In genomic region chr6:48430748-48431147, GRCm38 (mm10) we compare ENCODE assay signal across 25 mouse cellular contexts. TPM values are rescaled to one million over a fixed set of nuclear protein-coding genes. Genes with fewer than 3 reads are reported as not detected.
DNase-seq lines count a peak whose midpoint lies in the region; ATAC-seq and TF ChIP-seq lines count a peak whose summit lies in the region.
"Had no signal": no experiment of that assay in that cellular context is flagged by ENCODE, and none has a peak within 500 bp of the region (broad histone marks: within the 10 kb centered on the region; RNA-seq: fewer than 3 reads in every experiment).

No protein-coding gene starts in this region.

- WGBS in cerebellum, adult 2 months = 26% methylated on average over 5 of the region's 5 CpGs

- no peaks in the 10 kb centered on the region for H3K27me3 ChIP-seq in cerebellum, adult 2 months (ENCODE audit: control insufficient read depth, insufficient read depth, low read length)
- H3K27me3 ChIP-seq: CH12.LX, Patski had no signal

- TF ChIP-seq POLR2A in cerebellum, adult 2 months (IDR thresholded peaks at IDR 0.05; ENCODE audit: borderline replicate concordance, insufficient read depth, low read length) = no peak

- peak overlapping the region; percentile 44; the same call in 1 of the 2 replicates for H3K27ac ChIP-seq in cerebellum, adult 2 months (ENCODE audit: insufficient read depth, low read length)

- H3K4me1 ChIP-seq in cerebellum, adult 2 months (ENCODE audit: control insufficient read depth, insufficient read depth, low read length) = peaks cover 19% of the 10 kb centered on the region

- H3K4me3 ChIP-seq in cerebellum, adult 2 months (replicated peaks; ENCODE audit: insufficient read depth, low read depth, low read length) = no peak overlapping the region

- ATAC-seq in cerebellum, adult (ENCODE audit: insufficient number of reproducible peaks, low FRiP score, low TSS enrichment) = peak; percentile 62; the same call in 1 of the 2 replicates
- no peak for ATAC-seq in megakaryocyte, adult 5-6 weeks (ENCODE audit: poor library complexity, severe bottlenecking)
- ATAC-seq: activated CD4-positive, CD25-positive, alpha-beta regulatory T cell, adult 4 months; CD4-positive, CD25-positive, alpha-beta regulatory T cell, adult 4 months; Patski had no signal

- no peak for TF ChIP-seq CTCF in cerebellum, adult 2 months (IDR thresholded peaks at IDR 0.05; ENCODE audit: borderline replicate concordance, insufficient read depth, low read depth, low read length)

- no peak for DNase-seq in cerebellum, adult 11 months
- DNase-seq in cerebellum, adult 2 months = peak in 1 of 2 experiments; percentile 59
- no peak for DNase-seq in cerebellum, postnatal 4 days (ENCODE audit: low spot score in 2 of 2)
- peak; percentile 83 for DNase-seq in Muller cell, postnatal 12 days (ENCODE audit: inconsistent ontology term)
- peak; percentile 40 for DNase-seq in brain, adult 2 months (ENCODE audit: low read depth, low spot score)
- DNase-seq in urinary bladder, postnatal 14 days (ENCODE audit: low spot score) = no peak
- DNase-seq: adrenal gland, adult 2 months; adrenal gland, adult 8-10 months; adrenal gland, postnatal 10 days; adrenal gland, postnatal 14 days; adrenal gland, postnatal 25 days; adrenal gland, postnatal 36 days; B cell, adult 2 months; cerebellum, adult 11-12 months; cerebellum, adult 8-10 months; cerebellum, adult 9-10 months; cerebellum, adult 9-11 months had no signal

RNA-seq across cellular contexts. Expression of gene Zfp467, which starts 14.9 kb away (rescaled TPM):
- polyA plus RNA-seq in cerebellum, adult 2 months (2012; rRNA removed) = 80.4 and 93.2 TPM in 2 replicates
- 23.7 and 28.7 TPM in 2 replicates for total RNA-seq in megakaryocyte, adult 5-6 weeks (2015)
- total RNA-seq in megakaryocyte, adult 5-6 weeks (2017) = 7.4 and 9.0 TPM in 2 replicates

RNA-seq across cellular contexts. Expression of gene Sspo, which starts 17.3 kb away (rescaled TPM):
- polyA plus RNA-seq in cerebellum, adult 2 months (2012; rRNA removed) = 3.7 and 5.0 TPM in 2 replicates
- total RNA-seq in megakaryocyte, adult 5-6 weeks (2015) = 0.02 TPM in 1 of 2 replicates, not detected in the other
- not detected in 2 replicates for total RNA-seq in megakaryocyte, adult 5-6 weeks (2017)
- total RNA-seq: MEL had no signal
- polyA plus RNA-seq: G1E had no signal

RNA-seq across cellular contexts. Expression of gene Krba1, which starts 35.4 kb away (rescaled TPM):
- 50.6 and 55.3 TPM in 2 replicates for polyA plus RNA-seq in cerebellum, adult 2 months (2012; rRNA removed)
- 0.67 and 1.1 TPM in 2 replicates for total RNA-seq in megakaryocyte, adult 5-6 weeks (2015)
- 1.2 and 1.9 TPM in 2 replicates for total RNA-seq in megakaryocyte, adult 5-6 weeks (2017)
- polyA plus RNA-seq: G1E had no signal

Comparison
In these comparisons a context has a peak if more than half of its experiments do, and no peak if none do; other contexts are left out.
1. DNase-seq: peak in Muller cell, postnatal 12 days (single experiment) and brain, adult 2 months (single experiment); none in cerebellum, adult 11 months (single experiment), cerebellum, postnatal 4 days (0 of 2) and urinary bladder, postnatal 14 days (single experiment).